Mouse (Mus musculus) inflammation-experienced regulatory T-cells (primary cell): ENCODE measurements around the gene Prss43. TPM values are rescaled to one million over a fixed set of nuclear protein-coding genes. Genes with fewer than 3 reads are reported as not detected.

Experiments used
- polyA plus RNA-seq, 2 experiments: library from polyadenylated mRNA; unstranded; fragments of 100-300 nt; shearing (Covaris generic); gene quantifications; one replicate each; pipeline ENCODE4 v1.2.1; 2017

The Prss43 gene
- 1 to 10 TPM in 1 of 2 experiments, under 1 TPM in 1; 0.18 to 1.1 TPM for polyA plus RNA-seq

DNA sequence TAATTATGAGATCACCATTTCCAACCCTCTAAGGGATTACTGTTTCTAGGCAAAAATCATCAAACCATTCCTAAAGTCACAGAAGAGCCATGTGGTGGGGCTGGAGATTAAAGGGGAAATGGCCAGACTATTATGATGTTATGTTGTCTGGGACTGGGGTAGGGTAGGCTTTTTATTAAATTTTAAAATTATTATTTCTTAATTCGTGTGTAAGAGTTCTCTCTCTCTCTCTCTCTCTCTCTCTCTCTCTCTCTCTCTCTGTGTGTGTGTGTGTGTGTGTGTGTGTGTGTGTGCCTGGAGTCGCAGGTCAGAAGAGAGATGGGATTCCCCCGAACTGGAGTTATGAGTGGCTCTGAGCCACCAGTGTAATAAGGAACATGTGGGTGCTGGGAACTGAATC, at the start of gene Prss43:
Prss43 (plus strand) TSS at position 301 of the 400 bp plus-strand sequence.

DNA sequence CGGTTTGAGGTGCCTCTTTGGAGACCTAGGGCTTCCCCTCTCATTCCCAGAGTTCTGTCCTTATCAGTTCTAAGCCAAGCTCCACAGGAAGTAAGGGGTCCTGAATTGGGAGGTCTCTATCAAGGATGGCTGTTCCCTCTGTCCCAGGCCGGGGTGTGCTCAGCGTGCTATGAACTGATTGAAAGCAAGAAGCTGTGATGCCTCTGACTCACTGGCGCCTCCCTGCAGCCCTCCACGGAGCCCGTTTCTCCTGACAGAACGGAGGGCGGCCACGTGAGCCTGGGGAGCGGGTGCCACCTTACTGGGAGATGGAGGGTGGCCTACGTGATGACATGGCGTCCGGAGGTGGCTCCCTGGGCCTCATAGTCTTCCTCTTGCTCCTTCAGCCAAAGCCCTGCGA, 28.6 kb upstream of the Prss43 start, which contains the start of gene Prss42:
Prss42 (plus strand) TSS at position 301 of the 400 bp plus-strand sequence.

DNA sequence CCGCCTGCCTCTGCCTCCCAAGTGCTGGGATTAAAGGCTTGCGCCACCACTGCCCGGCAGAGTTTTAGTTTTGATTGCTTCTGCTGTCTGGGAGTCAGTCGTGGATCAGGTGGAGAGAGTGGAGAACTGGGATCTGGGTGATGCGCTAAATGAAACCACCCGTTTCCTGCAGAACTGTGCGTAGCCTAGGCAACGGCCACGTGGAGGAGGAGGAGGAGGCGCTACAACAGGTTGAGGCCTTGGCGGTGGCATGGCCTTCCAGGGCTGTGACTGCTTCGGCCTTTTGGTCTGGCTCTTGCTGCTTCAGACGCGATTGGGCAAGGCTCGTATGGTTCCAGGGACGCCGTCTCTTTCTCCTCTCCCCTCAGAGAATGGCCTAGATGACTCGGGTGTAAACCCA, 12.7 kb upstream of the Prss43 start, which contains the start of gene Prss44:
Prss44 (plus strand) TSS at position 206 of the 400 bp plus-strand sequence.

DNA sequence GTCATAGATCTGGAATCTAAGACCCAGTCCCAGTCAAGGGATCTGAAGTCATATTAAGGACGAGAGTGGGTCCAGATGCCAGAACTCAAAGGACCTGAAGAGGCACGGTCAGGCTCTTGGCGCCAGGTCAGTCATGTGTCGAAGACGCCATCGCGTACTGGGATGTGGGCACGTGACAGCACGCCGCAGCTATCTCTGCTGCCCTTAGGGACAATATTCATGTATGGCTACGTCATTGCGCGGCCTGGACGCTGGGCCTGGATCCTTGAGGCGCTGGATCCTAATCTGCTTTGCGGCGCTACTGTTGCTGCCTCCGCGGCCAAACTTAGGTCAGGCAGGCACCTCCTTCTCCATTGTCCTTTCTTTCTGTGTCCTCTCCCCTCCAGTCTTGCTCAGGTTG, 7.9 kb downstream of the Prss43 start, which contains the start of gene Prss45:
Prss45 (plus strand) TSS at position 178 of the 400 bp plus-strand sequence.

DNA sequence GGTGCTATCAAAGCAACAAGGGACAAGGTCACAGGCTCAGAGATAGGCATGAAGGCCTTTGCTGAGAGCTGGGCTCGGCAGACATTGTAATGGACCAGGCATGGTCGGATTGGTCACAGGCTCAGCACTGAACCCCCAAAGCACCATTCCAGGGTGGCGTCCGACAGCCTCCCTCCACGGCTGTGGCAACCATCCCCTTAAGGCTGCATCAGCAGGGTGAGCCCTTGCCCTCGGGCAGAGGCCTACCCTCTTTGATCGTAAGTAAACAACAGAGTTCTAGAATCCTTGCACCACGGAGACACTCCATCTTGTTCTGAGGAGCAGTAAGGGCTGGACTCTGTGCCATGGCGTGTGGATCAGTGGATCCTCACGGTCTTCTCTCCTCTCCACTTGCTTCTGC, 17.7 kb downstream of the Prss43 start, which contains the start of gene Prss46:
Prss46 (plus strand) TSS at position 301 of the 400 bp plus-strand sequence.

DNA sequence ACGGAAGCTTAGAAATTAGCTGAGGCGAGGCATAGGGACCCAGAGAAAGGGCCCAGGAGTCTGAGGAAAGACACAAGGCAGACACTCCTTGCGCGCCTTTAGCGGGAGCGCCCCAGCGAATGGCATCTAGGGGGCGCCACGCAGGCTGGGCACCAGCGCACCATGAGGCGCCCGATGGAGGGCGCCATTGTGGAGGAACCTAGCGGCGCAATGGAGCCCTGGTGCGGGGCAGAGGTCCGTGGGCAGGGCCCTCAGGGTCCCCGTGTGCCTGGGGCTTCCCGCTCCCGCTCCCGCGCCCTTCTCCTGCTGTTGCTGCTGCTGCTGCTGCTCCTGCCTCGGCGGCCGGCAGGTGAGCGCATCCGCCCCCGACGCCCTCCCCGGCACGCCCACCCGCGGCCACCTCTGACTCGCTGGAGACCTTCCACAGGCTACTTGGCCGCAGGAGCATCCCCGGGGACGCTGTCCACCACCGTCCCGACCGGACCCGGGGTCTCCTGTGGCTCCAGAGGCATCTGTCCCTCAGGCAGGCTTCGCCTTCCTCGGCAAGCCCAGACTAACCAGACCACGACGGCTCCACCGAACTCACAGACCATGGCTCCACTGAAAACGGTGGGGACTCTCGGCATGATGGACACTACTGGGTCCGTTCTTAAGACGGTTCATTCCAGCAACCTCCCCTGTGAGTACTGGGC, 31.4 kb downstream of the Prss43 start, which contains the start of gene Prss50:
Prss50 (plus strand) TSS at position 187 of the 692 bp plus-strand sequence.

DNA sequence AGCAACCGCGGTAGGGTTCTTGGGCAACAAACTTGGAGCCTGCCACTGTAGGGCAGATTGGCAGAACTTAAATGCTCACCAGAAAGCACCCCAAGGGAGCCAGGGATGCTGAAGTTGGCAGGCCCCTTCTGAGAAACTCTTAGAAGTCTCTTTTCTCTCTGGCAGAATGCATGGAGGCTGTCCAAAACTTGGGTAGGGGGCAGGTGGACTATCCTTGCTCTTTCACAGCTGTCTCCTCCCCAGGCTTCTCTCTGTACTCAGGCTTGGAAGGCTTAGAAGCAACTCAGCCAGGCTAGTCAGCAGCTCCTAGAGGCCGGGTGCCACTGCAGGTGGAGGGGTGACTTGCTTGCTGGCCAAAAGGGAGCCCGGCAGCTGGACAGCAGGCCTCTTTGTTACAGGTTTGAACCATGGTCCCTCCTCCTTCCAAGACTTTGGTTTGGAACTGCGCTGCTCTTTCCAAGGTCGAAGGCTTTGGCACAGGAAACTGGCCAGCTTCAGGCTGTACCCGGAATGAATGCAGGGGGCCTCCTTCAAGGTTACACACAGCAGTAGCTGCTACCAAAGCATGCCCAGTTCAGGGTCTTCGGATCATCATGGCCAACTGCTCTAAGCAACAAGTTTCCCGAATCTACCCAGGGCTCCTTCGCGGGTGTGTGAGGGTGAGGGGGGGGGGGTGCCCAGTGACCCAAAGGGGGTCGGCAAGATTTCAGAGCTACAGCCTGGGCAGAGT, 52.9 kb downstream of the Prss43 start, which contains the start of gene Als2cl:
Als2cl (plus strand) TSS at position 680 of the 730 bp plus-strand sequence.

DNA sequence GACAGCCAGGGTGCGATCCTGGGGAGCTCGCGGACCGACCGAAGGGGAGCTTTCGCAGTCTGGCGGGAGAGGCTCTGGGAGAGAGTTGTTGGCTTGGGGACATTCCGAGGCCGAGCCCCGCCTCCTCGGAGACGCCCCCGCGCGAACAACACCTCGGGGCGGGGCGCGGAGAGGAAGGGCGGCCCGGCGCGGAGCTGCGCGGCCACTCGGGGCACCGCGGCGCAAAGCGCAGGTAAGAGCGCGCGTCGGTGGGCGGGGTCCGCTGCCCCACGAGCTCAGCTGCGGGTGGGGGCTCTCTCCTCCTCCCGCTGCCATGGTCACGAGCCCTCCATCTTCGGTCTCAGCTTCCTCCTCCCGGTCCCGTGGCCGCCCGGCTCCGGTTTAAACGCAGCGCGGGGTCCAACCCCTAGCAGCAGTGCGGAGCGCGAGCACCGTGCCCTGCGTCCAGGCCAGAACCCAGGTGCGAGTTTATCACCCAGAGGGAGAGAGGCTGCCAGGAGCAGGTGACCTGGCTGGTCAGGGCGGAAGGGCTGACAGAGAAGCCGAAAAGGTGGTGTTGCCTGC, 53.6 kb downstream of the Prss43 start, which contains the start of gene Tmie:
Tmie (minus strand) TSS at position 116 of the 564 bp plus-strand sequence.

Other genes with a start within 250 kb of the Prss43 start
- gene Nradd, start 202.2 kb upstream of the Prss43 start, polyA plus RNA-seq = 1 to 10 TPM; 3.2 to 6.3 TPM
- gene Nbeal2, start 172.5 kb upstream of the Prss43 start, polyA plus RNA-seq = 10 to 100 TPM; 56.2 to 73.8 TPM
- gene Ccdc12, start 170.2 kb upstream of the Prss43 start, polyA plus RNA-seq = 100 to 1,000 TPM; 254 to 258 TPM
- gene Myl3, start 84.8 kb upstream of the Prss43 start, polyA plus RNA-seq = not detected
- under 1 TPM; 0.07 to 0.29 TPM for gene Pth1r, start 79.5 kb upstream of the Prss43 start, polyA plus RNA-seq
- not detected for gene Prss42, start 28.5 kb upstream of the Prss43 start, polyA plus RNA-seq
- gene Prss44, start 12.7 kb upstream of the Prss43 start, polyA plus RNA-seq = 1 to 10 TPM in 1 of 2 experiments, under 1 TPM in 1; 0.34 to 2.1 TPM
- under 1 TPM in 1 of 2 experiments, not detected in 1; 0.86 TPM for gene Prss45, start 7.9 kb downstream of the Prss43 start, polyA plus RNA-seq
- gene Prss46, start 17.8 kb downstream of the Prss43 start, polyA plus RNA-seq = not detected
- 1 to 10 TPM in 1 of 2 experiments, not detected in 1; 4.2 TPM for gene Prss50, start 31.3 kb downstream of the Prss43 start, polyA plus RNA-seq
- 10 to 100 TPM; 26.1 to 71.3 TPM for gene Als2cl, start 53.2 kb downstream of the Prss43 start, polyA plus RNA-seq
- 10 to 100 TPM in 1 of 2 experiments, 1 to 10 TPM in 1; 6.9 to 19.3 TPM for gene Tmie, start 53.4 kb downstream of the Prss43 start, polyA plus RNA-seq
- under 1 TPM in 1 of 2 experiments, not detected in 1; 0.81 TPM for gene Fam240a, start 90.2 kb downstream of the Prss43 start, polyA plus RNA-seq
- gene Tdgf1, start 119.5 kb downstream of the Prss43 start, polyA plus RNA-seq = 1 to 10 TPM in 1 of 2 experiments, under 1 TPM in 1; 0.45 to 4.4 TPM
- gene Lrrc2, start 124.9 kb downstream of the Prss43 start, polyA plus RNA-seq = under 1 TPM; 0.17 to 0.19 TPM
- not detected for gene Rtp3, start 163.9 kb downstream of the Prss43 start, polyA plus RNA-seq
- gene Ltf, start 192.6 kb downstream of the Prss43 start, polyA plus RNA-seq = under 1 TPM in 1 of 2 experiments, not detected in 1; 0.65 TPM
- 10 to 100 TPM; 17.8 to 21.3 TPM for gene Ccrl2, start 230.8 kb downstream of the Prss43 start, polyA plus RNA-seq